Mouse (Mus musculus) MEL (cell line): ENCODE data around the gene Ppm1d. TPM values are rescaled to one million over a fixed set of nuclear protein-coding genes. Genes with fewer than 3 reads are reported as not detected.

Source experiments
- DNase-seq: peaks from one replicate; pipeline ENCODE4 v3.0.0; 2011; ENCODE audit warnings: low read depth, low spot score
- H3K27ac ChIP-seq: 2 replicates; pipeline ENCODE4 v1.5.1; 2012; ENCODE audit warnings: low read depth, mild to moderate bottlenecking, control low read depth, low read length, moderate library complexity; ENCODE audit not compliant: control insufficient read depth
- H3K27me3 ChIP-seq, 2 experiments: fragments of 150-350 bp in 1 of 2; sonication (generic) in 1 of 2; 2 replicates each; pipeline ENCODE4 v1.6.1; 2012; ENCODE audit warnings: low read length in 2 of 2, mild to moderate bottlenecking in 2 of 2, improper control_type of control experiment in 1 of 2, moderate library complexity in 1 of 2; ENCODE audit not compliant: insufficient read depth in 2 of 2, control insufficient read depth in 1 of 2
- H3K36me3 ChIP-seq, 2 experiments: 2 replicates each; pipeline ENCODE4 v1.6.1; 2012 to 2014; ENCODE audit warnings: low read length in 2 of 2, improper control_type of control experiment in 1 of 2, inconsistent platforms in 1 of 2, mild to moderate bottlenecking in 1 of 2; ENCODE audit not compliant: insufficient read depth in 2 of 2, control insufficient read depth in 1 of 2
- H3K4me1 ChIP-seq, 2 experiments: fragments of 150-350 bp in 1 of 2; sonication (generic) in 1 of 2; 2 replicates each; pipeline ENCODE4 v1.6.1; 2012; ENCODE audit warnings: low read length in 2 of 2, improper control_type of control experiment in 1 of 2, mild to moderate bottlenecking in 1 of 2; ENCODE audit not compliant: insufficient read depth in 2 of 2, control insufficient read depth in 1 of 2
- H3K4me3 ChIP-seq, 2 experiments: fragments of 150-350 bp in 1 of 2; sonication (generic) in 1 of 2; 2 replicates each; pipeline ENCODE4 v1.5.1; 2012; ENCODE audit warnings: low read depth in 2 of 2, low read length in 2 of 2, mild to moderate bottlenecking in 2 of 2, moderate library complexity in 2 of 2, control low read depth in 1 of 2, improper control_type of control experiment in 1 of 2; ENCODE audit not compliant: control insufficient read depth in 1 of 2, insufficient read depth in 1 of 2
- H3K79me2 ChIP-seq: 2 replicates; pipeline ENCODE4 v1.6.1; 2012; ENCODE audit warnings: mild to moderate bottlenecking, low read length, moderate library complexity; ENCODE audit not compliant: control insufficient read depth, poor library complexity, insufficient read depth
- H3K9ac ChIP-seq: 2 replicates; pipeline ENCODE4 v1.6.1; 2012; ENCODE audit warnings: low read depth, mild to moderate bottlenecking, control low read depth, low read length, moderate library complexity; ENCODE audit not compliant: control insufficient read depth, poor library complexity, severe bottlenecking
- H3K9me3 ChIP-seq: fragments of 150-350 bp; sonication (generic); replicated peaks from 2 replicates; pipeline ENCODE4 v1.6.1; 2012; ENCODE audit warnings: mild to moderate bottlenecking, low read length, improper control_type of control experiment, moderate library complexity; ENCODE audit not compliant: insufficient read depth
- CHD2 ChIP-seq: IDR thresholded peaks from 2 replicates; pipeline ENCODE4 v1.6.1; 2011; ENCODE audit warnings: low read length, improper control_type of control experiment
- CTCF ChIP-seq, 3 experiments: IDR thresholded peaks in 2 of 3; conservative IDR thresholded peaks in 1 of 3; 2 replicates each; pipeline ENCODE4 v1.5.1; 2011 to 2012; ENCODE audit warnings: low read length in 3 of 3, low read depth in 2 of 3, mild to moderate bottlenecking in 2 of 3, improper control_type of control experiment in 1 of 3, inconsistent platforms in 1 of 3, mixed read lengths in 1 of 3, moderate library complexity in 1 of 3; ENCODE audit not compliant: control insufficient read depth in 1 of 3, insufficient read depth in 1 of 3, poor library complexity in 1 of 3, severe bottlenecking in 1 of 3
- ELF1 ChIP-seq: IDR thresholded peaks from 2 replicates; pipeline ENCODE4 v1.6.1; 2014; ENCODE audit warnings: low read depth, mild to moderate bottlenecking, inconsistent platforms, low read length, improper control_type of control experiment, moderate library complexity
- EP300 ChIP-seq, 2 experiments: IDR thresholded peaks; 2 replicates each; pipeline ENCODE4 v1.6.1; 2011; ENCODE audit warnings: improper control_type of control experiment in 2 of 2, low read length in 2 of 2, low read depth in 1 of 2, mild to moderate bottlenecking in 1 of 2
- ETS1 ChIP-seq: IDR thresholded peaks from 2 replicates; pipeline ENCODE4 v1.6.1; 2012; ENCODE audit warnings: low read depth, mild to moderate bottlenecking, inconsistent platforms, low read length, improper control_type of control experiment, moderate library complexity
- MEF2A ChIP-seq: IDR thresholded peaks from 2 replicates; pipeline ENCODE4 v1.6.1; 2014; ENCODE audit warnings: low read depth, mild to moderate bottlenecking, inconsistent platforms, low read length, improper control_type of control experiment; ENCODE audit not compliant: poor library complexity, insufficient replicate concordance, severe bottlenecking; ENCODE audit errors: extremely low read depth
- MYC ChIP-seq: IDR thresholded peaks from 2 replicates; pipeline ENCODE4 v1.6.1; 2011; ENCODE audit warnings: low read depth, mild to moderate bottlenecking, low read length, improper control_type of control experiment, moderate library complexity
- NRF1 ChIP-seq: IDR thresholded peaks from 2 replicates; pipeline ENCODE4 v1.6.1; 2014; ENCODE audit warnings: low read depth, mild to moderate bottlenecking, inconsistent platforms, low read length, improper control_type of control experiment, moderate library complexity; ENCODE audit not compliant: poor library complexity, insufficient read depth, severe bottlenecking
- POLR2A ChIP-seq, 2 experiments: IDR thresholded peaks; 2 replicates each; pipeline ENCODE4 v1.6.1; 2011 to 2012; ENCODE audit warnings: low read length in 2 of 2, mild to moderate bottlenecking in 2 of 2, control low read depth in 1 of 2, improper control_type of control experiment in 1 of 2, low read depth in 1 of 2, moderate library complexity in 1 of 2; ENCODE audit not compliant: control insufficient read depth in 1 of 2, insufficient read depth in 1 of 2, poor library complexity in 1 of 2
- POLR2AphosphoS2 ChIP-seq: IDR thresholded peaks from 2 replicates; pipeline ENCODE4 v1.6.1; 2011; ENCODE audit warnings: low read length, improper control_type of control experiment
- RAD21 ChIP-seq: IDR thresholded peaks from 2 replicates; pipeline ENCODE4 v1.6.1; 2011; ENCODE audit warnings: mild to moderate bottlenecking, low read depth, low read length, improper control_type of control experiment
- SMC3 ChIP-seq: IDR thresholded peaks from 2 replicates; pipeline ENCODE4 v1.6.1; 2011; ENCODE audit warnings: low read depth, low read length, improper control_type of control experiment
- ZC3H11A ChIP-seq: IDR thresholded peaks from 2 replicates; pipeline ENCODE4 v1.6.1; 2012; ENCODE audit warnings: low read depth, mild to moderate bottlenecking, inconsistent platforms, low read length, improper control_type of control experiment
- ZNF384 ChIP-seq: IDR thresholded peaks from 2 replicates; pipeline ENCODE4 v1.6.1; 2012; ENCODE audit warnings: low read depth, mild to moderate bottlenecking, inconsistent platforms, low read length, improper control_type of control experiment
- polyA plus RNA-seq, 2 experiments: library from polyadenylated mRNA; stranded (reverse) in 1 of 2; unstranded in 1 of 2; fragments of >175 nt in 1 of 2; fragments of >200 nt in 1 of 2; gene quantifications; 2 replicates each; pipeline versions ENCODE4 v1.2.1 to v1.2.4; 2012; ENCODE audit warnings: low replicate concordance in 2 of 2, low read depth in 1 of 2; ENCODE audit not compliant: insufficient read length in 2 of 2, insufficient read depth in 1 of 2, missing spikeins in 1 of 2
- total RNA-seq: library from RNA; depleted of rRNA; stranded (reverse); fragments of 300-350 nt; gene quantifications from 2 replicates; pipeline ENCODE4 v1.2.3, GENCODE M21; 2012

The Ppm1d gene
- total and polyA plus RNA-seq, 3 experiments = 13.3 to 15.5 TPM; not detected in 1

DNA sequence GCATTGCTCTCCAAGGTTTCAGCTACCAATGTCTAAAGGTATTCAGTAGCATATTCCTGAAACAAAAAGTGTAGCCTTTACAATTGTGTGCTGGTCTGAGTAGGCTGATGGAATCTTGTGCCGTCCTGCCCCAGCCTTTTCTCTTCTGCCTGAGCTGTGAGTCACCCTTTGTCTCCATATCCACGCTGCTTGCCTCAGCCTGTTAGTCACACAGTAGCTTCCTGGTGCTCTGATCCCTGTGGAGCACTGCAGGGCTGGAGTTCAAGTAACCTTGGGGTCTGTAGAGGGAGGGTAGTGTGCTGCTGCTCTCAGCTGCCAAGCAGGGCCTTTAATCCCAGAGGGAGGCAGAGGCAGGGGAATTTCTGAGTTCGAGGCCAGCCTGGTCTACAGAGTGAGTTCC is 56.8 kb downstream of the Ppm1d start:
- H3K79me2 ChIP-seq = no peaks in the 10 kb centered on the region
- H3K9me3 ChIP-seq = no peaks in the 10 kb centered on the region
- no peaks in the 10 kb centered on the region for H3K4me1 ChIP-seq
- no peak overlapping the region for H3K9ac ChIP-seq
- H3K27me3 ChIP-seq = no peaks in the 10 kb centered on the region
- TF ChIP-seq POLR2AphosphoS2 (no peak), POLR2A (IDR thresholded peaks at IDR 0.05; ENCODE audit: control insufficient read depth in 1 of 2, insufficient read depth in 1 of 2, low read depth in 1 of 2, low read length in 2 of 2, poor library complexity in 1 of 2) (no peak)
- no peak overlapping the region for H3K4me3 ChIP-seq
- no peak overlapping the region for H3K27ac ChIP-seq
- DNase-seq = no peak
- H3K36me3 ChIP-seq = no peaks in the 10 kb centered on the region; a peak in 1 of 4 replicates

DNA sequence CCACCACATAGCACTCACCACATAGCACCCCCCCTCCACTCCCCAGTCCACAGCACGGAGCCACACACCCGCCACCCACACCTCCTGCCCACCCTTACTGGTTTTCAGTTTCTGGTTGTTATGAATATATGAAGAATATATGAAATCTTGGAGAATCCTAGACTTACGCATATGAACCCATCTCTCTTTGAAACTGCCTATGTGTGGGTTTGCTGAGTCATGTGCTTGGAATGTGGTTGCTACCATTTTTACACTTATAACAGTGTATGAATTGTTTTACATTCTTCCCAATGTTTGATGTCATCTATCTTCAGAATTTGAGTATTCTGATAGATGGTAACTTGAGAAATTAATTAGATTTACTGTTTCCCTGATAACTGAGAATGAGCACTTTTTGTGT is 68.0 kb downstream of the Ppm1d start:
- TF ChIP-seq ETS1 (no peak), SMC3 (no peak), EP300 (IDR thresholded peaks at IDR 0.05; ENCODE audit: low read depth in 1 of 2, low read length in 2 of 2) (no peak), CHD2 (no peak), NRF1 (no peak), ELF1 (no peak), ZC3H11A (no peak)
- Histone ChIP-seq H3K79me2 (no peaks in the 10 kb centered on the region), H3K9me3 (no peaks in the 10 kb centered on the region), H3K27ac (no peak overlapping the region), H3K4me3 (no peak overlapping the region), H3K27me3 (no peaks in the 10 kb centered on the region), H3K4me1 (no peaks in the 10 kb centered on the region), H3K9ac (no peak overlapping the region), H3K36me3 (no peaks in the 10 kb centered on the region)
- DNase-seq = no peak

GRCm38 (mm10) chr11:85380046-85380445 is 69.0 kb downstream of the Ppm1d start:
- Histone ChIP-seq H3K9ac (no peak overlapping the region), H3K4me3 (no peak overlapping the region), H3K27me3 (no peaks in the 10 kb centered on the region), H3K9me3 (no peaks in the 10 kb centered on the region), H3K79me2 (no peaks in the 10 kb centered on the region), H3K27ac (no peak overlapping the region), H3K36me3 (no peaks in the 10 kb centered on the region), H3K4me1 (no peaks in the 10 kb centered on the region)
- TF ChIP-seq ZNF384 (peak; percentile 36; the same call in 1 of the 2 replicates), MYC (0 out of 2 replicates have a peak, but pooled peaks have one; percentile 45), RAD21 (peak; percentile 14), SMC3 (peak; percentile 50), CTCF (IDR thresholded peaks at IDR 0.05 in 2 of 3, conservative IDR thresholded peaks at IDR 0.05 in 1 of 3; ENCODE audit: control insufficient read depth in 1 of 3, insufficient read depth in 1 of 3, low read depth in 2 of 3, low read length in 3 of 3, poor library complexity in 1 of 3, severe bottlenecking in 1 of 3) (peak in 2 of 3 experiments; percentile 23 to 66; a peak in 4 of 6 replicates), MEF2A (no peak)
- DNase-seq = peak; percentile 73
